Mouse (Mus musculus): ENCODE data around the gene Olfr1373.
"Not testable (repeated sequence)": the region's sequence is repeated elsewhere in the genome, so short reads cannot be mapped to it uniquely, and the experiment has no call there.

The Olfr1373 gene

DNA sequence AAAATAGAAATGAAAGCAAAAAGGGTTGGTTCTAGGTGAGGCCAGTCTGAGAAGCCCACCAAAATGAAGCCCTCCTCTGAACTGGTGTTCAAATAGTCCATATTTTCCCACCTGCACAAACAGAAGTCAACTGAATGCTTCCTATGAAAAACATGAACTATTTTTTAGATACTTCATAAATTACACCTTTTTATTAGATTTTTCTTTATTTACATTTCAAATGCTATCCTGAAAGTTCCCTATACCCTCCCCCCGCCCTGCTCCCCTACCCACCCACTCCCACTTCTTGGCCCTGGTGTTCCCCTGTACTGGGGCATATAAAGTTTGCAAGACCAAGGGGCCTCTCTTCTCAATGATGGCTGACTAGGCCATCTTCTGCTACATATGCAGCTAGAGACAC lies at the start of gene Olfr1373:
Olfr1373 (minus strand) TSS at position 101 of the 400 bp plus-strand sequence.
- DNase-seq (ENCODE audit: low spot score), result not testable (repeated sequence)

DNA sequence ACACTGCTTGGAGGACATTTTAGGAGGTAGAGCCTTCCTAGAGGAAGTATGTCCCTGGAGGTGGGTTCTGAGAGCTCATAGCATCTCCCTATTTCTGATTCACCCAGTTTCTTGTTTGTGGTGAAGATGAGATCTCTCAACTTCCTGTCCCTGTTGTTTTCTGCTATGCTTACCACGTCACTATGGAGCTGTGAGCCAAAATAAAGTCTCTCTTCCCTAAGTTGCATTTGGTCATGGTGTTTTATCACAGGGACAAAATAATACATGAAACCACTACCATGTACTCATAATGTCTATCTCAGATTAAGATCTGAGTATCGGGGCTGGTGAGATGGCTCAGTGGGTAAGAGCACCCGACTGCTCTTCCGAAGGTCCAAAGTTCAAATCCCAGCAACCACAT lies 35.3 kb upstream of the Olfr1373 start:
- DNase-seq (ENCODE audit: low spot score), result not testable (repeated sequence)

DNA sequence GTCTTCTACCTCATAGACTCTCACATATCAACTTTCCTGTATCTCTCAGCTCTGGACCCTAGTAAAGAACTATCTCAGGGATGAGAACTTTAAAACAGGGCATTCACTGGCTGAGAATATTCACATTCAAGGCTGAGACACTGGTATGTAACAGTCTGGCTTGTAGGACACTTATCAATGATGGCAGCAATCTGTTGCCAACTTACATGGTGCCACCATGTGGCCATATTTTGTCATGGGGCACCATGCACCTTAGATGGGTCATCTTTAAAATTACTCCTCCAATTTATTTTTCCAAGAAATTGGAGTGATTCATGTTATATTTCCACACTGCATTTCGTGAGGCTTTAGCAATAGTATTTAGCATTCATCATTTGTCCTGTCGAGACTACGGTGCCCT lies 34.6 kb upstream of the Olfr1373 start:
- not testable (repeated sequence) for DNase-seq (ENCODE audit: low spot score)

DNA sequence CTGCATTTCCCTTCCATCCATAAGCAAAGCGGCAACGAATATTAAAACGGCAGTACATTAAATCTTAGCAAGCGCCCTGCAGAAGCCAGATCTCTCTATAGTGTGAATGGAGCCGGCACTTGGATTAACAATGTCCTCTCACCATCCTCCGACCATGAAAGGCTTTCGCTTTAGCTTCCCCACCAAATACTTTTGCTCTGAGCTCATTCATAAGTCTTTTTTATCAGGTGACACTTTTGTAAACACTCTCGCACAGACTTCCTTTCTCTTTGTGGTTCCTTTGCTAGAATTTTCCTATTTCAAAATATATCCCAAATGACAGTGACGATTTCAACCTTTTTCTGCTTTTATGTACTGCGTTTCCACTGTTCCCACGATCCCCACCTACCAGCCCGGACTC lies 23.1 kb upstream of the Olfr1373 start:
- DNase-seq (ENCODE audit: low spot score), result no peak

DNA sequence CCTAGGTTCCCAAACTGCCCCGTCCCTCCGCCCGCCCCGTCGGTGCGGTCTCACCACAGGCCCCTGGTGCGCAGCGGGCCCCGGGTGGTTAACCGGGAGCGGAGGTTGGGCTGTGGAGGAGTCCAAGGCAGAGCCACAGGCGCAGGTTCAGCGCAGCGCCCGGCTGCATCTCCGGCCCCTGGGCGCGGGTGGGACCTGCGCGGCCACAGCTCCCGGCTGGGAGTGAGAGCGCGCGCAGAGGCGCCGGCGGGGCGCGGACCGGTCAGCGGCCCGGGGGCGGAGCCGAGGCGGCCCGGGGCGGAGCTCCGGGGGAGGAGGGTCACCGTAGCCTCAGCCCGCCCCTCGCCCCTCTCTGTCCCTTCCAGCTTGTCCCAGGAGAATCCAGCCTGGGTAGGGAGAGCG lies 22.6 kb upstream of the Olfr1373 start:
- DNase-seq (ENCODE audit: low spot score), result not testable (repeated sequence)

DNA sequence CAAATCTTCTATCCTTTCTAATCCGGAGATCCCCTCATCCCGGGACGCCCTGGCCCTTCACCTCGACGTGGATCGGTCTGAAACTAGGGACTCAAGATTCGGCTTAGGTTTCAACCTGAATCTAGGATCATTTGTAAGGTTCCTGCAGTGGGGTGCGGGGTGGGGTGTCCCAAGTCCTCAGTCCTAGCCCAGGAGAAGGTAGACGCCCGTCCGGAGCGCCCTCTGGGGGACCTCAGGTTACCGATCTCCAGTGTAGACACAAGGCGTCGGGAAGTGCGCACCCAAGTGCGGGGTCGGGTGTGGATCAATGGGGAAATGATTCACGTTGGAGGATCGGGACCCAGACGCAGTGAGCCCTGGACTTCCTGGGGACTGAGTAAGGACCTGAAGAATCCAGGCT lies 21.8 kb upstream of the Olfr1373 start:
- DNase-seq (ENCODE audit: low spot score), result no peak

DNA sequence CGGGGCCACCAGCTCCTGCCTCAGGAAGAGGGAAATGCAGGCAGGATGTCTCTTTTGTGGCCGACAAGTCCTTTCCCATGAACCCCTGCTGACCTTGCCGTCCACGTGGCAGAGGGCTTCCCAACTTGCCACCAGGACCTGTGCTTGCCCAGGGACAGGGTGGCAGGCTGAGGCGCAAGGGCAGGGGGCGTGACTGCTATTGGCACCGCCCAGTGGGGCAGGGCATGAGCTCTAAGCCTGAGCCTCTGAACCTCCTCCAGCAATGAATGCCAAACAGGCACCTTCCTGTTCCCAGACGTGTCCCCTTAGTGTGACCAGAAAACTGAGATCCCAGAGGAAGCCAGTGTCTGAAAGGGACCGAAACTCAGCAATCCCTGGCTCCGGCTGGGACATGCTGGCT lies 18.6 kb upstream of the Olfr1373 start:
- DNase-seq (ENCODE audit: low spot score), result no peak

DNA sequence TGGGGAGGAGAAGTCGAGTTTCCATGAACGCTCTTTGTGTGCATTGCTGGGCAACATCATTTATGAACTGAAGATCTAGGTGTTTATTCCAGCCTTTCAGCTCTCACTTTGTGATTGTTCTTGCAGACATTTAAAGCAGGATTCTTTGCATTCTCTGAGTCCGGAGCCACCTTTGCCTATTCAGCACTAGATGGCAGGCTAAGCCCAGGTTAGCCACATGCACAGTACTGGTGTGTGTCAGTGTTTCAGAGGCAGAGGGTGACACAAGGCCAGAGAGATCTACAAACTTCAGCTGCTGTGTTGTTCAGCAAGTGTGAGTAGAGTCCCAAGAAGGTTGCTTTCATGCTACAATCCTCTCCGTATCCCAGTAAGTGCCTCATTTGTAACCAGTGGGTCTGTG lies 1.7 kb downstream of the Olfr1373 start:
- not testable (repeated sequence) for DNase-seq (ENCODE audit: low spot score)

DNA sequence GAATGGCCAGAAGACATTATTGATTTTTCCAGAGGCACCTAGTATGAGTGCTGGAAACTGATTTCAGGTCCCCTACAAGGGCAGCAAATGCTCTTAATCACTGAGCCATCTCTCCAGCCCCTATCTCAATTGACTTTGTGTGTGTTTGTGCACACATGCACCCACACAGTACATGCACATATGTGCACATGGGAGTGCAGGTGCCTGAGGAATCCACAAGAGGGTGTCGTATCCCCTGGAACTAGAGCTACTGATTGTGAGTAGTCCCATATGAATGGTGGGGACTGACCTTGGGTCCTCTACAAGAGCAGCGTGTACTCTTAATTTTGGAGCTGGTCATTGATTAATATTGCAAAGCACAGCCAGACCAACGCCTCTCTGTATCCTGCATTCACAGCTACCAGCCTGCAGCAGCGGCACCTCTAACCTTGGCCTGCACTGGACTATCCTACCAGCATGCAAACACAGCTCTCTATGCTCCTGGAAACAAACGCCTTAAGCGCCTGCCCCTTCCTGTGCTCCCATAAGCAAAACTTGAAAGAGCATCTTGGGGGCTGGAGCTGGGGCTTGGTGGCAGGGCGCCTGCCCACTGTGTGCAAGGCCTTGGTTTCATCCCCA lies 14.8 kb downstream of the Olfr1373 start:
- no peak for DNase-seq (ENCODE audit: low spot score)

DNA sequence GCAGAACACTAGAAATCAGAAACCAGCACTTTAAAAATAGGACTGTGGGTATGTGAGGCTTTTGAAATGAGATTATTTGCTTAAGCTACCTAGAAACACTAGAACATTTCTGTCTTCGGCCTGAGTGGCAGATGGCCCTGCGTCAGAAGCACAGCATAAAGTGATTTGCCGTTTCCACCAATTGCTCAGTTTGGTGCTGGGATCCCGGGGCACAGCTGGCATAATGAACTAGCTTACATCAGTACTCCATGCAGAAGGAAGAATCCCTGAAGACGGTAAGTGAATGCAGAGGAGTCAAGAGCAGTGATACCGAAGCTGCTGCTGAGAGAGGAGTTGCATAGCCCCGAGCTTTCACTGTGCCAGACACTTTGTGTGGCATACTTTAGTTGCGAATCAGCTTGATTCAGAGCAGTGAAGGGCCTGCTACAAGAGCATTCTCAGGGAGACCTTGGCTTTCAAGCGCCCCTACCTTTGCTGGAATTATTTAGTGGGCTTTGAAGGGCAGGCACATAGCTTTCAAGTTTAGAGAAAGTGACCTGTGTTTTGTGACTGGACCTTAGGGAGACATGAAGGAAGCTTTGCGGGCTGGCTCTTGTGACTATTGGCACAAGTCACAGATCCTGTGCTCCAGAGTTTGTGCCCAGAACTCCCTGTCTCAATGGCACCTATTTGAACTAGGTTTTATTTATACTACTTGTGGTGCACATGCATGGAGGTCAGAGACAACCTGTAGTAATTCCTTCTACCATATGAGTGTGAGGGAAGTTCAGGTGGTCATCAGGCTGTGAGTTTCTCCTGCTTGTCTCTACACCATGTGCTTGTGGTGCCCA lies 15.5 kb downstream of the Olfr1373 start:
- no peak for DNase-seq (ENCODE audit: low spot score)

DNA sequence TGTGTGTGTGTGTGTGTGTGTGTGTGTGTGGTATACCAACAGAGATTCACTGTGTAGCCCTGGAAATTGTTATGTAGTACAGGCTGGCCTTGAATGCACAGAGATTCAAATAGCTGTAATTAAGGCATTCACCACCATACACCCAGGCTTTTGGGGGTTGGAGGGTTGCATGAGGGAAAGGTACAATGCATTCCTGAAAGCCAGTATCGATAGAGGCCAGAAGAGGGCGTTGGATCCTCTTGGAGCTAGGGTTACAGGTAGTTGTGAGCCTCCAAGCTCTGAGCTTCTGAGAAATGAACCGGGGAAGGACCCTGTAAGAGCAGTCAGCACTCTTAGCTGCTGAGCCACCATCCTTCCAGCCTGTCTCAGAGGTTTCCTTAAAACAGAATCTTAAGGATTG lies 16.2 kb downstream of the Olfr1373 start:
- DNase-seq (ENCODE audit: low spot score), result no peak

DNA sequence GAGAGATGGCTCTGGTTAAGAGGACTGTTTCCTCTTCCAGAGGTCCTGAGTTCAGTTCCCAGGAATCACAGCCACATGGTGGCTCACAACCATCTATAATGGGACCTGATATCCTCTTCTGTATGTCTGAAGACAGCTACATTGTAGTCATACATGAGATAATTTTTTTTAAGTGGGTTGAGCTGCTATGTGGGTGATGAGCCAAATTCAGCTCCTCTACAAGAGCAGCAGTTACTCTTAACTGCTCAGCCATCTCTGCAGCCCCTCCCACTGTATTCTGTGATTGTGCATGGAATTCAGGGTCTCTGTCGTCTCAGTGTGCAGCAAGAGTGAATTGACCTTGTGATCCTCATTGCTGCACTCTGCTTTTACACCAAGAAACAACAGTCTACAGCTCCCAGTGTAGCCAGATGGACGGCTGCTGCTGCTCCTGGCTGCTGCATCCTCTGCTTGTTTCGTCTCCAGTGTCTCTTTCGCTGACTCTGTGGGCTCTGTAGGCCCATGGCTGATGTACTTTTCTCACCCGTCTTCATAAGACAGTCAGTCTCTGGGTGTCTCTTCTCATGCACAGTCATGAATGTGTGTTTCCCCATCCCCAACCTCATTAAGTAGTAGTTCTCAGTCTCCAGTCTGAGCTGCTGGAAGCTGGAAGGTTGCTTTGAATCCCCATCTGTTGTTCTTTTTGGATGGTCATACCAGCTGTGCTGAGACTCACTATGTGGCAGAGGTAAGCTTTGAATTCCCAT lies 16.8 kb downstream of the Olfr1373 start:
- no peak for DNase-seq (ENCODE audit: low spot score)

DNA sequence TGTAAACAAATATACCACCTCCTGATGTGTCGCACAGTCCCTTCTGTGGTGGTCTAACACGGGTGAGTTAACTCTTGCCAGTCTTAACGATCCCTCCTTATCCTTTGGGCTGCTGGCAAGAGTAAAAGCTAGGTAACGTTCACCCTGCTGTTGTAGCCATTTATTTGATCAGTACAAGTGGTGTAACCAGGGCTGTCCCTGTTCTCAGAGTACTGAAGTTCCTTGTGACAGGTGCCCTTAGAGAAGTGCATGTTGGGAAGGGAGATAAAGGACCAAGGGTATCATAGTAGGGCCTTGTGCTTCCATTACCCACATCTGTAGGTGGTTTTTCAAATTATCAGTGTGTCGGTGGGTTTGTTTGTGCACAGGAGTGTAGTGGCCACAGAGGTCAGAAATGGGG lies 17.6 kb downstream of the Olfr1373 start:
- DNase-seq (ENCODE audit: low spot score), result no peak

DNA sequence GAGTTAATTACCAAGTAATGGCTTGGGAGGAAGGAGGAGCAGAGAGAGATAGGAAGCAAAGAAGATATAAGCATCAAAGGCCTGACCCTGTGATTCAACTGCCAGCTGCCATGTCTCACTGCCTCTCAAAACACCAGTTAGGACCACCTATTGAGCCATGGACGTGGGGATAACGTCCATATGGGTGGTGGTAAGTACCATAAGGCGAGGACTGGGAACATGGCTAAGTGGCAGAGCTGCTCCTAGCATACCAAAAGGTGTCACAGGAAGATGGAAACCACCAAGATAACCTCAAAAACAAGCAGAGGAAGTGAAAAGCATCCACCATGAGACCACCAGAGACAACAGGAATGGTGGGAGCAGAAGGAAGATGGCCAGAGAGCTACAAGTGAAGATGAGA lies 18.2 kb downstream of the Olfr1373 start:
- DNase-seq (ENCODE audit: low spot score), result no peak

DNA sequence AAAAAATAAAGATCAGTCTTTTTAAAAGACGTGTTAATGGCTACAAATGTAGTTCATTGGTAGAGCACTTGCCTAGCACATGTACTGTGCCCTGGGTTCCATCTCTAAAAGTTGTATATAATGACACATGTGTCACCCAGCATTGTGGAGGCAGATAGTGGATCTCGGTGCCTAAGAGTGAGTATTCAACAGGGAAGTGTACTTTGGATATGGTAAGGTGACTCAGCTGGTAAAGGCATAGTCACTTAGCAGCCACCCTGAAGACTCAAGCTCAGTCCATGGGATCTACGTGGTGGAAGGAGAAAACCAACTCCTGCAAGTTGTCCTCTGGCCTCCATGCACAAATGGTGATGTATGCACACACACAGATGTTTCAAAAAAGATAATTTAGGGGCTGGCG lies 20.9 kb downstream of the Olfr1373 start:
- DNase-seq (ENCODE audit: low spot score), result no peak

DNA sequence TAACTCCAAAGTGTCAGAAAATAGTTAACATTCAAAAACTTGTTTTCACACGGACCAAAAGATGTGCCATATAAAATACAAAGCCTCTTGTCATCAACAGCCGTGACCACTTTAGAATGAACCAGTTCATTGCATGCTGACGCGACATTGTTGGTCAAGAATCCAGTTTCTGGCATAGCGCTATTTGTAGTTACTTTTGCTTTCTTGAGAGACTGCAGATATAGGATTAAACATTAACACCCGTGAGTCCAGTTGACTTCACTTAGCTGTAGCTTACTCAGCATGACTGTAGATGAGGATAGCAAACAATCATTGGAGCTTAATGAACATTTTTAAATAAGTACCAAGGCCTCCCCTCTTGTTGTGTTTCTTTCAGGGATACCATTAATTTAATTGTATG lies 23.3 kb downstream of the Olfr1373 start:
- no peak for DNase-seq (ENCODE audit: low spot score)

DNA sequence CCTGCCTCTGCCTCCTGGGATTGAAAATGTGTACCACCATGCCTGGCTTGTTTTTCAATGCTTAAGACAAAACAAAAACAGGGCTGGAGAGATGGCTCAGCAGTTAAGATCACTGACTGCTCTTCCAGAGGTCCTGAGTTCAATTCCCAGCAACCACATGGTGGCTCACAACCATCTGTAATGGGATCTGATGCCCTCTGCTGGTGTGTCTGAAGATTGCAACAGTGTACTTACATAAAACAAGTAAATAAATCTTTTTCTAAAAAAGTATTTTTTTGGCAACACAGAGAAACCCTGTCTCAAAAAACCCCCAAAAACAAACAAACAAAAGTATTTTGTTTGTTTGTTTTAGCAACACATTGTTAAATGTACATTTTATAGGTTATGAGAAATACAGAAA lies 24.9 kb downstream of the Olfr1373 start:
- not testable (repeated sequence) for DNase-seq (ENCODE audit: low spot score)

DNA sequence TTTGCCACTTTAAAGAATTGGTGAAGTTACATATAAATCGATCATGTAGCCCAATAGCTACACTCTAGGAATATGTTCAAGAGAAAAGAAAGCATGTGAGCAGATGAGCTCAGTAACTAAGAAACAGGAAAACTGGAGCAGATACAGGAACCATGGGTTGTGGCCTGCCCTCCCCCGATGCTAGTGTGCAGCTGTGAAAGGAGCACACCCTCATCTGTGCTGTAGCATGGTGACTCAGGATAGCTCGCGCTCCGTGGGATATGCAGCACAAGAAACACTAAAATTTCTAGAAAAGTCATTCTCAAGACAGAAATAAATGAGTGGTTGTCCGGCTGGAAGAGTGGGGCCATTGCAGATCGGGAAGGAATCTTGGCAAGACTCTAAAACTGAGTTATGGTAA lies 28.2 kb downstream of the Olfr1373 start:
- no peak for DNase-seq (ENCODE audit: low spot score)

DNA sequence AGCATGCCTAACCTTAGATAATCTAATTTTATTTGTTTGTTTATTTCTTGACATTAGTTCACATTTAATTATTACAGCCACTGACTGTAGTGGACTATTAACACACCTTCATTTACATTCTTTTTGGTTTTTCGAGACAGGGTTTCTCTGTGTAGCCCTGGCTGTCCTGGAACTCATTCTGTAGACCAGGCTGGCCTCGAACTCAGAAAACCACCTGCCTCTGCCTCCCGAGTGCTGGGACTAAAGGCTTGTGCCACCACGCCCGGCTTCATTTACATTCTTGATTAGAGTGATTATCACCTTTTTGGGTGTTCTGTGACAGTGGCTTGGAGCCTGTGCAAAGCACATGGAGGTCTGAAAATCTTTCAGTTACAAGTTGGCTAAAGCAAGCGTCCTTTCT lies 29.2 kb downstream of the Olfr1373 start:
- DNase-seq (ENCODE audit: low spot score), result not testable (repeated sequence)

DNA sequence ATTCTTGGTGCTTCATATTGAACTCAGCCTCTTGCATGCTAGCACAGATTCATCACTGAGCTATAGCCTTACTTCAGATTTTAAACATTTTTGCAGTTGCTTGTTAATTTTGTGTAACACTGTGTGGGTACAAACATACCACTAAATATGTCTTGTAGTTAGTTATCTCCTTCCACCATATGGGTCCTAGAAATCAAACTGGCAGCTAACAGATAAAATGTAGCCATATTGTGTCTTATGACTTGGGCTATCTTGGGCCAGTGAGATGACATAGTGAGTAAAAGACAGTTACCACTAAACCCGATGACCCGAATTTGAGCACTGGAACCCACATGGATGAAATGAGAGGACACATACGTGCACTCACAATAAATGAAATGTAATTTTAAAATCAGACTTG lies 29.8 kb downstream of the Olfr1373 start:
- no peak for DNase-seq (ENCODE audit: low spot score)

DNA sequence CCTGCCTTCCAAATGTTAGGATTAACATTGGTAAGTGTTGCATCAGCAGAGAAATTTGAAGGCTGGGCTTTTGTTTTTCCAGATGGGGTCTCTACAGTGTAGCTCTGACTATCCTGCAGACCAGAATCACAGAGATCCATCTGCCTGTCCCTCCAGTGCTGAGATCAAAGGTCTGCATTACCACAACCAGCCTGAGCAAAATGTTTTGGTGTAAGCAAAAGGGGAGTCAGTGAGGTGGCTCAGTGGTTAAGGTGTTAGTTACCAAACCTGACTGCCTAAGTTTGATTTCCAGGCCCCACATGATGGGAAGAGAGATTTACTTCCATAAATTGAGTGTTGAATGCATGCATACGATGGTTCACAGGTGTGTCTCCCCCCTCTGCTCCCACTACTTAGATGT lies 35.9 kb downstream of the Olfr1373 start:
- no peak for DNase-seq (ENCODE audit: low spot score)

DNA sequence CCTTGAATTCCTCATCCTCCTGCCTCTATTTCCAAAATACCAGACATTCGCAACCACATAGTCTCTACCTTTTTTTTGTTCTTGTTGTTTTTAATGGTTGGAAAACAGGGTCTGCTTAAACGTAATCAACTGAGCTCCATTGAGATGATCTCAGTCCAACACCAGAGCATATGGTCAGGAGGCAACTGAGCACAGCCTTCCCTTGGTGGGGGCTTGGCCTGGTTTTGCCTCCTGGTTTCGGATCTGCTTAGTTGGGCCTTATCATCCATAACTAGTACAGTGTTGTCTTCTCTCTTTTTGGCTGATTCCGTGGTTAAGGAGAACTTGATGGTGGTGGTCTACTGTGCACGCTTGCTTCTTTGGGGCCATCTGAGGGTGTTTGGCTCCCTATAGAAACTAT lies 36.5 kb downstream of the Olfr1373 start:
- no peak for DNase-seq (ENCODE audit: low spot score)

DNA sequence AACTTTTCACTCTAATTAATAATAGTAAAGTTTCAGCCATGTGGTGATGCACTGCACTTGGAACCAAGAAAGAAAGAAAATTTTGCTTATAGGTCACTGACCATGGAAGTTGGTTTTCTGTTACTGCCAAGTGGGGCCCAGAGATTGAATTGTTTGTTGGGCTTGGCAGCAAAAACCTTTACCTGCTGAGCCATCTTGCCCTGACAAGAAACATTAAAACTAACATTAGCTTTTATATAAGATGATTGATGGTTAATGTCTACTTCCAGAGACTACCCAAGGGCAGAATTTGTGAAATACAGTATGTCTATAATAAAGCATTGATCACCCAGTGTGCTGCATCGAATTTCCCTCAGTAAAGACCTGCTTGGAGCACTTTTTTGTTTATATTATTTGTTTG lies 38.9 kb downstream of the Olfr1373 start:
- no peak for DNase-seq (ENCODE audit: low spot score)

All from testis, postnatal 14 days (tissue).